Mouse (Mus musculus) cortical plate, adult 2 months (tissue): ENCODE data around the gene Mrnip.

Experiments used
- CTCF ChIP-seq: fragments of 200-500 bp; IDR thresholded peaks from 2 replicates; pipeline ENCODE4 v1.5.1; 2011; ENCODE audit warnings: mild to moderate bottlenecking, control low read depth, low read length; ENCODE audit not compliant: insufficient read depth; ENCODE audit errors: extremely low read depth
- POLR2A ChIP-seq: fragments of 200-500 bp; IDR thresholded peaks from 2 replicates; pipeline ENCODE4 v1.6.1; 2011; ENCODE audit warnings: mild to moderate bottlenecking, low read length, control low read depth; ENCODE audit not compliant: insufficient read depth; ENCODE audit errors: extremely low read depth

- TF ChIP-seq POLR2A (no peak), CTCF (no peak)
Measured at GRCm38 (mm10) chr11:50159347-50159746, 14.9 kb upstream of the Mrnip start.
